Mouse (Mus musculus): ENCODE data around the gene Oxld1. TPM values are rescaled to one million over a fixed set of nuclear protein-coding genes. Genes with fewer than 3 reads are reported as not detected.

Oxld1 gene
- 16.1 TPM for polyA plus RNA-seq (2015; fragmentation: Illumina TruSeq; extraction: RNeasy Lipid Tissue Mini Kit (QIAGEN cat#74804); ENCODE audit: low read depth, low replicate concordance)

DNA sequence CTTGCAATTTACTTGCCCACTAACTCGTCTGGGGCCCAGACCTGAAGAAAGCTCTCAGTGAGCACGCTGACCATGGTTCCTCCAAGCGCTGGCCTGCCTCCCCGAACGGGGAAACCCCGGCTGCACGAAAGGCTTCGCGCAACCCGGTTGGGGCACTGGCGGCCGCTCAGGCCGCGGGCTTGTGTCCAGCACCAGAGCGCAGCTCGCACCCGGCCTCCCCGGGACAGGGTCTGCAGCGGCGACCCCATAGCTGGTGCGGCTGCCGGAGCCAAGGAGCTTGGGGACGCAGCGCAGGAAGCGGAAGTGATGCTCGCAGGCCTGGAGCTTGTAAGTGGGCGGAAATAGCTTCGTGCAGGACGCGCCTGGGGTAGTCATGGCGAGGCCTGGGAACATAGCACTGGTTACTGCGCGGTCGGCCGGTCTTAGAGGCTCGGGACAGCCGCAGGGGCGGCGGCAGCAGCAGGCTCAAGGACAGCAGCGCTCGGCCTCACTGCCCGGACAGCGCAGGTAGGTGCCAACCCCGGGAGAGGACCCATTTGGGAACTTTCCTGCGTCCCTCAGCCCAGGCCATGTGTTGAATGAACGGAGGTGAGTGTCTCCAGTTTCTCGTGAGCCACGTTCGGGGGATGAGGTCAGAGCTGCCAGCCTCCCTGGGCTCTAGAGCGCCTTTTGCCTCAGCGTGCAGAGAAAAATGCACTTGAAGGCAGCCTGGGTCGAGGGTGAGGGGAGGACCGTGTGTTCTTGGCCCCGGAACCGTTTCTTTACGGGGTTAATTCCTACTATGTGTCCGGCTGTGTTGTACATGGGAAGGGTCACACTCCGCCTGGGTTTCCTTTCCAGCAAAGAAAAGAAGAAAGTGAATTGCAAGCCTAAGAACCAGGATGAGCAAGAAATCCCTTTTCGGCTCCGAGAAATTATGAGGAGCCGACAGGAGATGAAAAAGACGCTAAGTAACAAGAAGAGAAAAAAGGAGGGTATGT is at the start of gene Oxld1, which contains the start of gene Ccdc137:
TSS of gene Oxld1 (minus strand) at position 297 of the 980 bp plus-strand sequence.
TSS of gene Ccdc137 (plus strand) at position 344 of the 980 bp plus-strand sequence.

GRCm38 (mm10) chr11:120491317-120492023 is 33.6 kb upstream of the Oxld1 start, which contains the start of gene Slc25a10:
Gene Slc25a10, plus strand, starts transcription at chr11:120491840.

GRCm38 (mm10) chr11:120484265-120484981 is 26.6 kb upstream of the Oxld1 start, which contains the start of gene Mrpl12:
Gene Mrpl12, plus strand, starts transcription at chr11:120484613.

GRCm38 (mm10) chr11:120467051-120467735 is 9.3 kb upstream of the Oxld1 start, which contains the start of gene Arl16:
Gene Arl16, minus strand, starts transcription at chr11:120467607.

GRCm38 (mm10) chr11:120453306-120453705 is 4.6 kb downstream of the Oxld1 start, which contains the start of gene Pde6g:
Gene Pde6g, minus strand, starts transcription at chr11:120453500.

GRCm38 (mm10) chr11:120442344-120442743 is 15.5 kb downstream of the Oxld1 start, which contains the start of gene Tspan10:
Gene Tspan10, plus strand, starts transcription at chr11:120442644.

GRCm38 (mm10) chr11:120437152-120437856 is 20.6 kb downstream of the Oxld1 start, which contains the start of gene Nploc4:
Gene Nploc4, minus strand, starts transcription at chr11:120437708.

Other genes with a start within 250 kb of the Oxld1 start
- 9.7 TPM for gene Bahcc1, start 225.1 kb downstream of the Oxld1 start, polyA plus RNA-seq (2015; fragmentation: Illumina TruSeq; extraction: RNeasy Lipid Tissue Mini Kit (QIAGEN cat#74804); ENCODE audit: low read depth, low replicate concordance)
- 1,148 TPM for gene Actg1, start 109.5 kb downstream of the Oxld1 start, polyA plus RNA-seq (2015; fragmentation: Illumina TruSeq; extraction: RNeasy Lipid Tissue Mini Kit (QIAGEN cat#74804); ENCODE audit: low read depth, low replicate concordance)
- not detected for gene Fscn2, start 96.5 kb downstream of the Oxld1 start, polyA plus RNA-seq (2015; fragmentation: Illumina TruSeq; extraction: RNeasy Lipid Tissue Mini Kit (QIAGEN cat#74804); ENCODE audit: low read depth, low replicate concordance)
- 8.7 TPM for gene Faap100, start 79.3 kb downstream of the Oxld1 start, polyA plus RNA-seq (2015; fragmentation: Illumina TruSeq; extraction: RNeasy Lipid Tissue Mini Kit (QIAGEN cat#74804); ENCODE audit: low read depth, low replicate concordance)
- gene Nploc4, start 20.4 kb downstream of the Oxld1 start, polyA plus RNA-seq (2015; fragmentation: Illumina TruSeq; extraction: RNeasy Lipid Tissue Mini Kit (QIAGEN cat#74804); ENCODE audit: low read depth, low replicate concordance): 40.8 TPM
- not detected for gene Tspan10, start 15.4 kb downstream of the Oxld1 start, polyA plus RNA-seq (2015; fragmentation: Illumina TruSeq; extraction: RNeasy Lipid Tissue Mini Kit (QIAGEN cat#74804); ENCODE audit: low read depth, low replicate concordance)
- gene Pde6g, start 4.6 kb downstream of the Oxld1 start, polyA plus RNA-seq (2015; fragmentation: Illumina TruSeq; extraction: RNeasy Lipid Tissue Mini Kit (QIAGEN cat#74804); ENCODE audit: low read depth, low replicate concordance): not detected
- 28.0 TPM for gene Ccdc137, start within 50 bp of the Oxld1 start, polyA plus RNA-seq (2015; fragmentation: Illumina TruSeq; extraction: RNeasy Lipid Tissue Mini Kit (QIAGEN cat#74804); ENCODE audit: low read depth, low replicate concordance)
- 53.0 TPM for gene Arl16, start 9.5 kb upstream of the Oxld1 start, polyA plus RNA-seq (2015; fragmentation: Illumina TruSeq; extraction: RNeasy Lipid Tissue Mini Kit (QIAGEN cat#74804); ENCODE audit: low read depth, low replicate concordance)
- 132 TPM for gene Mrpl12, start 26.5 kb upstream of the Oxld1 start, polyA plus RNA-seq (2015; fragmentation: Illumina TruSeq; extraction: RNeasy Lipid Tissue Mini Kit (QIAGEN cat#74804); ENCODE audit: low read depth, low replicate concordance)
- 16.9 TPM for gene Slc25a10, start 33.8 kb upstream of the Oxld1 start, polyA plus RNA-seq (2015; fragmentation: Illumina TruSeq; extraction: RNeasy Lipid Tissue Mini Kit (QIAGEN cat#74804); ENCODE audit: low read depth, low replicate concordance)
- gene Gcgr, start 72.6 kb upstream of the Oxld1 start, polyA plus RNA-seq (2015; fragmentation: Illumina TruSeq; extraction: RNeasy Lipid Tissue Mini Kit (QIAGEN cat#74804); ENCODE audit: low read depth, low replicate concordance): not detected
- gene Mcrip1, start 91.7 kb upstream of the Oxld1 start, polyA plus RNA-seq (2015; fragmentation: Illumina TruSeq; extraction: RNeasy Lipid Tissue Mini Kit (QIAGEN cat#74804); ENCODE audit: low read depth, low replicate concordance): 153 TPM
- not detected for gene Ppp1r27, start 93.1 kb upstream of the Oxld1 start, polyA plus RNA-seq (2015; fragmentation: Illumina TruSeq; extraction: RNeasy Lipid Tissue Mini Kit (QIAGEN cat#74804); ENCODE audit: low read depth, low replicate concordance)
- 124 TPM for gene P4hb, start 115.2 kb upstream of the Oxld1 start, polyA plus RNA-seq (2015; fragmentation: Illumina TruSeq; extraction: RNeasy Lipid Tissue Mini Kit (QIAGEN cat#74804); ENCODE audit: low read depth, low replicate concordance)
- 289 TPM for gene Arhgdia, start 123.6 kb upstream of the Oxld1 start, polyA plus RNA-seq (2015; fragmentation: Illumina TruSeq; extraction: RNeasy Lipid Tissue Mini Kit (QIAGEN cat#74804); ENCODE audit: low read depth, low replicate concordance)
- gene Alyref, start 140.3 kb upstream of the Oxld1 start, polyA plus RNA-seq (2015; fragmentation: Illumina TruSeq; extraction: RNeasy Lipid Tissue Mini Kit (QIAGEN cat#74804); ENCODE audit: low read depth, low replicate concordance): 25.6 TPM
- gene Anapc11, start 140.4 kb upstream of the Oxld1 start, polyA plus RNA-seq (2015; fragmentation: Illumina TruSeq; extraction: RNeasy Lipid Tissue Mini Kit (QIAGEN cat#74804); ENCODE audit: low read depth, low replicate concordance): 98.4 TPM
- gene Npb, start 150.4 kb upstream of the Oxld1 start, polyA plus RNA-seq (2015; fragmentation: Illumina TruSeq; extraction: RNeasy Lipid Tissue Mini Kit (QIAGEN cat#74804); ENCODE audit: low read depth, low replicate concordance): not detected
- gene Pcyt2, start 159.9 kb upstream of the Oxld1 start, polyA plus RNA-seq (2015; fragmentation: Illumina TruSeq; extraction: RNeasy Lipid Tissue Mini Kit (QIAGEN cat#74804); ENCODE audit: low read depth, low replicate concordance): 141 TPM
- gene Sirt7, start 167.2 kb upstream of the Oxld1 start, polyA plus RNA-seq (2015; fragmentation: Illumina TruSeq; extraction: RNeasy Lipid Tissue Mini Kit (QIAGEN cat#74804); ENCODE audit: low read depth, low replicate concordance): 53.0 TPM
- 55.3 TPM for gene Mafg, start 175.5 kb upstream of the Oxld1 start, polyA plus RNA-seq (2015; fragmentation: Illumina TruSeq; extraction: RNeasy Lipid Tissue Mini Kit (QIAGEN cat#74804); ENCODE audit: low read depth, low replicate concordance)
- 4.5 TPM for gene Pycr1, start 185.7 kb upstream of the Oxld1 start, polyA plus RNA-seq (2015; fragmentation: Illumina TruSeq; extraction: RNeasy Lipid Tissue Mini Kit (QIAGEN cat#74804); ENCODE audit: low read depth, low replicate concordance)
- 7.1 TPM for gene Myadml2, start 190.1 kb upstream of the Oxld1 start, polyA plus RNA-seq (2015; fragmentation: Illumina TruSeq; extraction: RNeasy Lipid Tissue Mini Kit (QIAGEN cat#74804); ENCODE audit: low read depth, low replicate concordance)
- gene Notum, start 203.1 kb upstream of the Oxld1 start, polyA plus RNA-seq (2015; fragmentation: Illumina TruSeq; extraction: RNeasy Lipid Tissue Mini Kit (QIAGEN cat#74804); ENCODE audit: low read depth, low replicate concordance): 3.2 TPM
- gene Aspscr1, start 214.9 kb upstream of the Oxld1 start, polyA plus RNA-seq (2015; fragmentation: Illumina TruSeq; extraction: RNeasy Lipid Tissue Mini Kit (QIAGEN cat#74804); ENCODE audit: low read depth, low replicate concordance): 41.6 TPM

All from brain, adult 10 weeks (tissue).